Mouse (Mus musculus): ENCODE results near the gene Dhrs7.
A peak's percentile ranks its signal among the peaks of the same experiment; 100 is the strongest.

The Dhrs7 gene

DNA sequence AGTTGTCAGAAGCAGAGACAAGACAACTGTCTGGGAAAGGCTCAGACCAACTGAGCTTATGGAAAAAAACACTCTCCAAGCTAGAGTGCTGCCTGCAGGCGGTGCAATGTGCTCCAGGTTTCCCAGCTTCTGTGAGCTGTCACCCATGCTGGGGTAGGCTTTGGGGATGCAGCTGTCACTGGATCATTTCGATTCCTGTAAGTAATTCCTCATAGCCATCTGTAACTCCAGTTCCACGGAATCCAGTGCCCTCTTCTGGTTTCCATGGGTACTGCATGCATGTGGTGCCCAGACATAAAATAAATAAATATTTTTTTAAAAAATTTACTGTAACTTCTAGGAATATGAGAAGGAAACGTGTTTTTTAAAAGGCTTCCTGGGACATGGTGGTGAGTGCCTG is 10.0 kb downstream of the Dhrs7 start:
- peak; percentile 77 for DNase-seq

DNA sequence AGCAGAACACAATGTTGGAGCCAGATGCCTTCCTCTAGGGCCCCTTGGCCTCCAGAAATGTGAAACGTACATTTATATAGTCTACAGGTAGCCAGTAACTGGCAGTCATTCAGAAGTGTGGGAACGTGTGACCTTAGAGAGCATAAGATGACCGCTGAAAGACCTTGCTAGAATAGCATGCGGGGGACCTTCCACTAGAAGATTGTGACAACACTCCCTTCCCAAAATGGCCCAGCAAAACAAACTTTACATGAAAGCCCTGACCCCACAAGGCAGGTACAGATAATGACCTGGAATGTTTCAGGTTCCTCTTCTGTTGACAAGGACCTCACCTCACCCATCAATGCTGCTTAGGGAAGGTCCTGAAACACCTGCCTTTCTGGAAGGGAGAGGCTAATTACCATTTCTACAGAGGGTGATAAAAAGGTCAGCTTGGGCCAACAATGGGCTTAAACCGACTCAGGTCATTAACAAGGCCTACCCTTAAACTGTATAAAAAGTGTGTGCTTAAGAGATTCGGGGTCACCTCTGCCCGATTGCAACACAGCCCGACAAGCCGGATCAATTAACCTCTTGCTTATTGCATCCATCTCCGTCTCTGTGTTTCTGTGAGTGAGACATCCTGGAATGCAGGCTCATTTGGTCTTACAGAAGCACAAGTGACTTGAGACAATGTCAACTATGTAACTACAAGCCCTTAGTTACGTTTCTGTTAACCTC is 14.9 kb downstream of the Dhrs7 start, which contains the start of gene Gm4756:
TSS of gene Gm4756 (minus strand) at position 51 of the 720 bp plus-strand sequence.
- DNase-seq, result no peak

DNA sequence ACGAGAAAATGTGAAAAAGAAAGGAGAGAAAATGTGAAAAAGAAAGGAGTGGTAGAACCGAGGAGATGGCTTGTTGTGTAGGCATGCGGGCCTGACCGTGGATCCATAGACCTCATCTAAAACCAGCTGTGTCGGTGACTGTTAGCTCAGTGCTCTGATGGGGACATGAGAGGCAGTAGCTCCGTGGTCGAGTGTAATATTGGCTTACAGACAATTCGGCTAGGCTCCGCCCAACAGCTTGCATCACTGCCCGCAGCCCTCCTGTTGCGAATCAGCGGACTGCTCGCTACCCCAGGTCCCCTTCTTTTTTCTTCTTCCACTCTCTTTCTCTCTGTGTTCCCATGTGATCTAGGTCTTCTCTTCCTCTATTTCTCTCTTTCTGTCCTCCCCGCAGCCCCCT is 15.8 kb downstream of the Dhrs7 start:
- no peak for DNase-seq

DNA sequence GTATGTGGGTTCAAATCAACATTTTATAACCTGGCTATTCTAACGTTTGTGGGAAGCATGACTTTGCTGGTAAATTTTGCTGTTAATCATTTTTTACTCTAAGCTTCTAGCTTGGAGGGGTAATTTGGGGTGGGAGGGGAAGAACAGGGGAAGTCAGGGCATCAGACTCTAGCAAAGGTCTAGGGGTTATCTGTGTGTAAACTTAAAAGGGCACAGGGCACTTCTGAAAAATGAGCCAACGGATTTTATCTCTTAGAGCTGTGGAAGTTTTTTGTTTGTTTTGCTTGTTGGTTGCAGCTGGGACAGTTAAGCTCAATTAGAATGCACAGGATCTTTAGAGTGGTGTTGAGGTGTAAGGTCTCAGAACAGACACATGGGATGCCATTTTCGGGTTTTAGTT is 26.7 kb downstream of the Dhrs7 start:
- DNase-seq, result no peak

DNA sequence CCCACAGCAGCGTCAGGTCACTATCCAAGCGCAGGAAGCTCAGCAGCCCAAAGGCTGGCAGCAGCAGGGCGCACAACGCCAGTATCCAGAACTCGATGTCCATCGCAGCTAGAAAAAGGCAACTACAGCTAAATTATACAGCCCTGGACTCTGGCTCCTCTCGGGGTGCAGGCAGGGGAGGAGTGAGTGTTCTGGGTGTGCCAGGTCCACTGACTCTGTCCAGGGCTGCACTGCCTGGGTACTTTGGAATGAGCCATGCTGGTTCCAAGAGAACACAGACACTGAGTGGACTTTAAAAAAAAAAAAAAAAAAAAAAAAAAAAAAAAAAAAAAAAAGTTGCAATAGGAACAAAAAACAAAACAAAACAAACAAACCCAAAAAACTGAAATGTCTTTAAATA is 36.0 kb downstream of the Dhrs7 start:
- no peak for DNase-seq

DNA sequence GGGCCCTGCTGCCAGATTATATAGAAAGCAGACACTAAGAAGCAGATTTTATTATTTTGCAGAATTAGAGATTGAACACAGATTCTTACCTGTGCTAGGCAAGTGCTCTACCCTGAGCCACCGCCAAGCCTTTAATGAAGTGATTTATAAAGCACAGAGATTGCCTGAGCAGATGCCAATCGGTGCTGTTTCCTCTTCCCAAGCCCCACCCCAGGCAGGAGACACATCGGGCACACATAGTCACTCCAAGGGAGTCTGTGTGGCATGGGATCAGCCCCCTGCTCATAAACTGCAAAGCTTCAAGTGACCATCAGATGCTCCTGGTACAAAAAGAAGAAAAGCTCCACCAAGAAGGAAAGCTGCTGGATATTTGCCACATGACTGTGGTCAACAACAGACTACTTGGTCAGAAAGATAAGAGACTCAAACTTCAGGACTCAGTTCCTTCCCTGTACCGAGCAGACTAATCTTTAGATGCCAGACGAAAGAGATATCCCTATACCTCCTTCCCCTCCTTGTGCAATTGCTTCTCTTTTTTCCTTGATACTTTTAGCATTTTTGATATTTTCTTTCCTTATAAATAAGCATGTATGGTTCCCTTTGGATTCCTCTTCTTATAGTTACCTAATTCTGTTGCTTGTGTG is 41.7 kb downstream of the Dhrs7 start:
- DNase-seq, result no peak

DNA sequence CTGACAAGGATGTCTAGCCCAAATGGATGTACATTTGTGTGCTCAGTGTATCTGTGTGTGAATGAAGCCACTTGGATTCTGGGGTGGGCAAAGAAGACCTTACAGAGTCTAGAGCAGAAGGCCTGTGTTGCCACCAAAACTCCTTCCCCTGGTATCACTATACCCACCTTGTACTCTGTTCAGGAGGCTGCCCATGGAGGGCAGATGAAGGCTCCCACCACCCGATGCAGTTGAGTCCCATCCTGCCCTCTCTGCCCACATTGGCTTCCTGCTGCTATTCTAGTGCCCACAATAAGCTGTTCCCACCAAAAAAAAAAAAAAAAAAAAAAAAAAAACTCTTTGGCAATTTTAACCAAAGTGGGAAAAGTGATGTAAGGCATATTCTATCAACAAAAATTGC is 43.3 kb downstream of the Dhrs7 start:
- DNase-seq, result no peak

DNA sequence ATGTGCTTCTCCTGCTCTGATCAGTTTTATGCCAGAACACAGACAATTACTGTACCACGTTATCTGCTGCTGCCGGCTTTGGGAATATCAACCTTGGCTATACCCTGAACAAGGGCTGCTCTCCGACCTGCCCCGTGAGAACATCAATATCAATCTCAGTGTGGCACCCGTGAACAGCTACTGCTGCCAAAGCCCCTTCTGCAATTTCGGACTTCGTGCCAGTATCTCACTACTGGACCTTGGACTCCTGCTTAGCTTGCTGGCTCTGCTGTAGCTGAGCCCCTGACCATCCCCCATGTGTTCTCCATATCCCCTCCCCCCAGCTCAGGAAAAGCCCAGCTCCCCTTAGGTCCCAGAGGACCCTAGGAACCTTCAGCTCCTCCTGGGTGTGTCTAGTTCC is 43.9 kb downstream of the Dhrs7 start:
- no peak for DNase-seq

DNA sequence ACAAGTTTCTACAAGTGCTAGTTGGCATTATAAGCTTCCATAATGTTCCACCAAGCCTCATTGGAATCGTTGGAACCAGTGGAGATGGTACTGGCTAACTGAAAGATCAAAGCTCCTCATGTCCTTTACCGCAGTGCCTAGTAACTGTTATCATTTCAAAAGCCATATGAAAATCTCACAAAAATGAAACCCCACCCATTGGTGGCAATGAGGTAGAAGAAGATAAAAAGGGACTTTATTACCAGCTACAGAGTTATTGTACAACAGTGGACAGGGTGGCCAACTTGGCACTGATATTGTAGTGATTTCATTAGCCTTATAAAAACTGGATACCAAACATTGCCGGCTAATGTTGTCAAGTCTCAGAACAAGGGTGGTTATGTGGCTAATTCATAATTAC is 52.7 kb downstream of the Dhrs7 start:
- no peak for DNase-seq

Measured in lung, postnatal 14 days (tissue).